Mouse (Mus musculus) c-Kit-negative CD71-positive TER-119-positive erythroid progenitor cells, embryonic 14.5 days (primary cell): ENCODE measurements at regions not wholly inside any gene's neighbourhood (a gene's known extent, or its start where the extent isn't known, plus 50 kb on each side); places are given as distances from the start of the nearest gene placed in this dataset.

Experiments used
- DNase-seq: peaks from one replicate; pipeline ENCODE4 v3.0.0-alpha.2; 2013; ENCODE audit warnings: low read depth, low spot score

DNA sequence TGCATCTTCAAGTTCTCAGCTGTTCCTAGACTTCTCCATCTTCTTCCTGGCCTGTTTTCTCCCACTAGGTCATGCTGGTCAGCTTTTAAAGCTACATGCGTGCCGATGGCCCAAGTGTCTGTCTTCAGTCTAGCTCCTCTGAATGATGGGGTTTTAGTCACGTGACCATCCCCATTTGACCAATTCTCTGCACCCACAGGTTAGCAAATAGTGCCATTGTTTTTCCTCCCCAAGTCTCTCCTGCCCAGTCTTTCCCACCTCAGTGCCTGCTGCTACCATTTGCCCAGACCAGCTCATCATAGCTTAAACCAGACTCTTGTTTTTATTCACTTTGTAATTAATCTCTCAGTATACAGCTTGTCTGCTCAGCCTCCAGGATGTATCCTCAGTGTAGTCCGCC is 62.3 kb downstream of the Zfp706 start:
- DNase-seq, result no peak

- no peak for DNase-seq
Observed at GRCm38 (mm10) chr15:36944556-36945171, 62.9 kb downstream of the Zfp706 start.

GRCm38 (mm10) chr15:36943492-36944112 is 64.0 kb downstream of the Zfp706 start:
- no peak for DNase-seq

DNA sequence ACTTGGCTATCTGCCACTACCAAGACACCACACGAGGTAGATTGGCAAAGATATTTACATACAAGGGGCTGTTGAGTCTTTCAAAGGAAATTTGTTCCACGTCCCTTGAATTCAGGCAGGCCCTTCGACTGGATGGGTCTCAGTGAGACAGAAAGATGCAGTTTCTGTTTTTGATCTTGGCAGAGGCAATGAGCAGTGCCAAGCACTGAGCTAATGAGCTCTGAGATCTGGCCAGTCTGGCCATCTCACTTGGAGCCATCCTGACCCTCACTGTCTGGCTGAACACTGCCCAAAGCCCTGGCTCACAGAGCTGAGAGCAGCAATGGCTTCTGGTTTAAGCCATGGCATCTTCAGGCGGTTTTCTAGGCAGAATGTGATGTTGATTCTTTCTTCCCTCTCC is 65.3 kb downstream of the Zfp706 start:
- DNase-seq, result no peak

GRCm38 (mm10) chr15:36941741-36942140 is 65.8 kb downstream of the Zfp706 start:
- DNase-seq, result no peak

DNA sequence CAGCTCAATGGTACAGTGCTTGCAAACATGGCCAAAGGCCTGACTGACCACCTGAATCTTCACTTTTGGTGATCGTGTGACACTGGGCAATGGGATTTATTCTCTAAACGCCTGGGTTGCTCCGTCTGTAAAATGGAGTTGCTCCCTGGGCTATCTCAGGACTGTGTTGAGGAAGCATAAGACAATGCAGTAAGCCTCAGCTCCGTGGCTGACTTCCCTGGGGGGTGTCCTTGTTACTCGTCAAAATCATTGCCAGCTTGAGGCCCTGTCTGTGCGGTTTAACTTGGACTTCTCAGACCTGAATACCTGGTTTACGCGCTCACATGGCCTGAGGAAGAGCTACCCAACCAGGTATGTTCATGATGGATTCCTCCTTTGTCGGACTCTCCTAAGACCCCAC is 68.0 kb downstream of the Zfp706 start:
- no peak for DNase-seq

- no peak for DNase-seq
Observed at GRCm38 (mm10) chr15:36939153-36939552, 68.4 kb downstream of the Zfp706 start.

DNA sequence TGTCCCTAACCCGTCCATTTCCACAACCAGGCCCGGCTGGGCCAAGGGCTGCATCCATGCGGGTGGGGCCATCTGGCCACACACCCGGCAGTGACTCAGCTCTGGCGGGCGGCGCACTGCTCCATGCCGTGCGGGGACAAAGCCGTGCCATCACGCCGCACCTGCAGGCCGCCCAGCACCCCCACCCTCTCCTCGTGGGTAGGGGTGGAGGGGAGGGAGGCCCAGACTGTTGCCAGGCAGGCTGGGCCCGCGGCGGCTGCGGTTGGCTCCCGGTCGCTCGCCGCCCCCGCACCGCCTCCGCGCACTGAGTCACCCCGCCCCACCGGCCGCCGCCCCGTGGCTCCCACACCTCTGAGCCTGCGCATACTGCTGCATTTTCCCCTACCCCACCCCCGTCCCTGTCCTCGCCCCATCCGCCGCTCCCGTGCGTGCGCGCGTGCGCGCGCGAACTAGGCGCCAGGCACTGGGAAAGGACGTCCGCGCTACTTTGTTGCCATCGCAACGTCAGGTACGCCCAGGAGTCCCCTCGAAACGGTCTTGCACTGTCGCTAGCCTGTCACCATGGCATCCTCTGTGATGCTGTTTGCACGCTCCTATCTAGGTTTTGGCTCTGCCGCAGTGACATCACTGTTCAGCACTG is 68.9 kb downstream of the Zfp706 start:
- DNase-seq, result peak; percentile 56

DNA sequence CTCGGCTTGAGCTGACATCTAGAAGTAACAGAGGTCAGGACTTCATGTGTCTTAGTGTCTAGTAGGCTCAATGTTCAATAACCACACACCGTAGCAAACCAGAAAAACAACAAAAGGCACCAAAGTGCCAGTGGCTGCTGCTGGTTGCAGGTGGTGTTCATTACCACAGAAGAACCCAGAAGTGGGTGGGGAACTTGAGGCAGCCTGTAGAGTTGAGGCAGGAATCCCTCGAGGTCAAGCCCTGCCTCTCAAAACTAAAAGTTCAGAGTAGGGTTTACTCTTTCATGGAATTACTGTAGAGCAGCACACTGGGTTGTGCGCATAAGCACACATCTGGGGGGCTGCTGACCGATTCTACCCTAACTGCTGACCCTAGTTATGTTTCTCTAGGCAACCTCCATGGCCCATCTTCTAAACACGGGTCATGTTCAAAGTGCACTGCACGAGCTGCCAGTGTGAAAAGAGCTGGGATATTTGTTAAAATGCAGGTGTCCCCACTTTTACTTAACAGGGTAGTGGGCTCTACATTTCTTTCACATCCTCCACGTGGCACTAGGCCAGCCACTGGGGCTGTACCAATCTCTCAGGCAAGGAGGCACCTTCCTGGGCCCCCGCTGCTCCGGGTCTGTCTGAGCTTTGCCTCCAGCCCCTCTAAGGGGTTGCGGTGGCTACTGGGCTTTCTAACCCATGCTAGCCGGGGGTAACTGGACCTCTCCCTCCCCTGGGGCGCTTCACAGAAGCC is 69.6 kb downstream of the Zfp706 start:
- no peak for DNase-seq

GRCm38 (mm10) chr15:36937067-36937657 is 70.4 kb downstream of the Zfp706 start:
- no peak for DNase-seq

DNA sequence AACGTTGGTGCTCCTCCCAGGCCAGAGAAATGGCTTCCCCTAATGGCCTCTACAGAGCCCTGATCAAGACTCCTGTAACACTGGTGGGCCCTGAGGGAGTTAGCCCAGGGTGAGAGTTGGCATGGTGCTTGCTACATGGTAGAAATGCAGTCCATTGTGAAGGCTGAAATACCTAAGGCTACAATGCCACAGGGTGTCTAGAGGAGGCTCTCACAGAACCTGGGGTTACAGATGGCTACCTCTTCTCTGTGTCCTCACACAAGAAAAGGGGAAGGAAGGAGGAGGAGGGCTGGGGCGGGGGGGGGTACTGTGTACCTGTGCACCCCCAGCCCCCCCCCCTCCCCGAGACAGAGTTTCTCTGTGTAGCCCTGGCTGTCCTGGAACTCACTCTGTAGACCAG is 72.8 kb downstream of the Zfp706 start:
- DNase-seq, result no peak

GRCm38 (mm10) chr15:36933581-36933991 is 74.0 kb downstream of the Zfp706 start:
- DNase-seq, result no peak

DNA sequence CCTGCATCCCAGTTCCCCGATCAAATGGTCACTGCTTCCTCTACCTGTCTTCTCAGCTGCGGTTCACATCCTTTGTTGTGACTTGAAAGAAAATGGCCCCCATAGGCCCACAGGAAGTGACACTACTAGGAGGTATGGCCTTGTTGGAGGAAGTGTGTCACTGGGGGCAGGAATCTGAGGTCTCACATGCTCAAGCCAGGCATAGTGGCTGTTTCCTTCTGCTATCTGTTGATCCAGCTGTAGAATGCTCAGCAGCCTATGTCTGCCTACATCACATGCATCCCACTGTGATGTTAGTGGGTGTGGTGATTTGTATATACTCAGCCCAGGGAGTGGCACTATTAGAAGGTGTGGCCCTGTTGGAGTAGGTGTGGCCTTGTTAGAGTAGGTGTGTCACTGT is 76.1 kb downstream of the Zfp706 start:
- DNase-seq, result no peak

DNA sequence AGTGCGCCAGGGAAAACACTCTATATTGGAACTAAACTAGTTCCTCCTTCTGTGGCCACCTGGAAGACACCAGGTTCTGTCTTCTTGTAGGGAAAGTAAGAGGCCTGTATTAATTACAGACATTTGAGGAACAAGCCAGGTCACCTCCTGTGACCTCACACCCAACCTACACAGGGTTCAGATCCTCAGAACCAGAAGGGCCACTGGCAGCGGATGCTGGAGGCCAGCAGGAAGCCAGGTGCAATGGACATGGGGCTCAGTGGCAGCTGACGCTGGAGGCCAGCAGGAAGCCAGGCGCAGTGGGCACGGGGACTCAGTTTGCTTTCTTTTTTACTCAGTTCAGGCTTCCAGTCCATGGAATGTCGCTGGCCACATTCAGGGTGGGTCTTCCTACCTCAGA is 77.1 kb downstream of the Zfp706 start:
- DNase-seq, result no peak

GRCm38 (mm10) chr15:36929786-36930185 is 77.8 kb downstream of the Zfp706 start:
- no peak for DNase-seq

- DNase-seq, result no peak
Observed at GRCm38 (mm10) chr15:36929088-36929487, 78.5 kb downstream of the Zfp706 start.

DNA sequence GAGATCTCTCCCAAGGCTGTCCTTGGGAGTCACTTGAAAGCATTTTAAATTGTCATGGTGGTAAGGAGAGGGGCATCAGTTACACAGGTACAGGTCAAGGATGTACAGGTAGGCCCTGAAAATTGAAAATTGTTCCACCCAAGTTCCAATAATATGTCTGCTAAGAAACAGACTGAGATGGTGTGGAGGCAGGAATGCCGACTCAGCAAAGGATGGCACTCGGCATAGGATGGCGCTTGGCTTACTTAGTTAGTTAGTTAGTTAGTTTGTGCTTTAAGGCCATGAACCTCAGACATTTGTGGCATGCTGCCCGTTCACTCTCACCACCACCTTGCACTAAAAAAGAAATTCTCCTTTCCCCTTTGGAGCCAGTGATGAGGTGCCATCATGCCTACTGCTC is 78.9 kb downstream of the Zfp706 start:
- no peak for DNase-seq

- no peak for DNase-seq
Observed at GRCm38 (mm10) chr15:36927436-36927835, 80.1 kb downstream of the Zfp706 start.

- DNase-seq, result no peak
Observed at GRCm38 (mm10) chr15:36924171-36924570, 83.4 kb downstream of the Zfp706 start.

- DNase-seq, result no peak
Observed at GRCm38 (mm10) chr15:36921384-36921783, 86.2 kb downstream of the Zfp706 start.

DNA sequence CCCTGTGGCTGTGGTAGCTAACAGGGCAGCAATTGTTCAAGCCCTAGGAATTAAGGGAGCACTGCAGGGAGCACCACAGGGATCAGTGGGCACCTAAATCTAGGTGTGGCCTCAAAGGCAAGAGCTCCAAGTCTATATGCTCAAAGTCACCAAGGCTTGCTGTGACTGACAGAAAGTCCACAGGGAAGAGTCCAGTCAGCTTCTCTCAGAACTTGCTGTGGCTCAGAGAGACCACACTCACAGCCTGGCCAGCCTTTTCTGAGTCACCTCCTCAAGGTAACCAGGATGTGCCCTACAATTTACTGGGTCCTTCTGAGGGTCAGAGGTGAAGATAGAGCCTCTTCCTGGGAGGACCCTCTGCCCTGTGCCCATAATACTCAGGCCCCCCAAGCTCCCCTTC is 86.7 kb downstream of the Zfp706 start:
- DNase-seq, result no peak

DNA sequence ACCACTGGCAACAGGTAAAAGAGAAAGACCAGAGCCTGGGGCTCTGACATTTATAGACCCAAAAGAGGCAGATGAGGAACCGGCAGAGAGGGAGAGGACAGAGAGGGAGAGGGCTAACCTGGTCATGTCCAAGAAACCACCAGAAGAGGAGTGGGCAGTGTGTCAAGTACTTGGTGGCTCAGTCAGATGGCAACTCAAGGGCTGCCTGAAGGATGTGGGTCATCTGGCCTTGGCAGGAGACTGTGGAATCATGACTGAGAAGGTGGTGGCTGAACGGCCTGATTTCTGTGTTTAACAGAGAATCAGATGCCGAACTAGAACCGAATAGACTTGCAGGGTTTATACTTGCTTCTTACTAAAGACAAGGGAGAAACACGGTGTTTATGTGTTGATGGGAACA is 87.9 kb downstream of the Zfp706 start:
- DNase-seq, result no peak
